ENCODE assay signal across 8 mouse cellular contexts in the genomic region with DNA sequence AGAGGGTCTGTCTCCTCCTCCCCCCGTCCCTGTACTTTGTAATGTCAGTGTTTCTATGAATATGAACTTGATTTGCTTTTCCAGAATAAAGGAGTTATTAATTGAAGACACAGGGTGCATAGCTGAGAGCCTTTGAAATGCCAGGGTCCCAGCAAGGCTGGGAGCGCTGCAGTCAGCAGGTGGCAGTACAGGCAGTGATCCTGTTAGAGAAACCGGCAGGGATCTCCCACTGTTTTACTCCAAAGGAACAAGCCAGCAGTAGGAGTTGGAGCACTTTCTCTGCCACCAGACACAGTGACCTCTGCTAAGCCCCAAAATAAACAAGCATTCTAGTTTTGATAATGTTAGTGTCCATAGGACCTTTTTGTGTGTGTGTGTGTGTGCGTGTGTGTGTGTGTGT. TPM values are rescaled to one million over a fixed set of nuclear protein-coding genes. Genes with fewer than 3 reads are reported as not detected.
A peak's percentile ranks its signal among the peaks of the same experiment; 100 is the strongest.
DNase-seq lines count a peak whose midpoint lies in the region; ATAC-seq and TF ChIP-seq lines count a peak whose summit lies in the region.

No protein-coding gene starts in this region.

- CTCF ChIA-PET in Patski (lab: Charles Lee), result interaction anchor here (1.2 kb wide), 1 partner anchor 14 kb away, joined by 6 read pairs; no protein-coding TSS in a partner anchor

- H3K9ac ChIP-seq in liver, postnatal 0 days (replicated peaks), result no peak overlapping the region
- no peak overlapping the region for H3K9ac ChIP-seq in liver, embryonic 11.5 days (ENCODE audit: low read depth, low read length)

- no peak overlapping the region for H3K4me2 ChIP-seq in liver, postnatal 0 days (ENCODE audit: low read depth, low read length)
- H3K4me2 ChIP-seq in liver, embryonic 11.5 days, result no peak overlapping the region

- TF ChIP-seq CTCF in liver, postnatal 0 days (IDR thresholded peaks at IDR 0.05; ENCODE audit: low read depth), result peak; percentile 59
- TF ChIP-seq CTCF in Patski (IDR thresholded peaks at IDR 0.05), result peak; percentile 64

- H3K27me3 ChIP-seq in liver, postnatal 0 days (ENCODE audit: insufficient read depth, low read length), result no peaks in the 10 kb centered on the region
- H3K27me3 ChIP-seq in liver, embryonic 11.5 days (replicated peaks; ENCODE audit: control insufficient read depth, insufficient read depth, low read length), result no peaks in the 10 kb centered on the region
- H3K27me3 ChIP-seq in Patski, result no peaks in the 10 kb centered on the region

- WGBS in liver, postnatal 0 days (ENCODE audit: insufficient replicate concordance), result 59% methylated on average over 4 of the region's 4 CpGs
- 69% methylated on average over 4 of the region's 4 CpGs for WGBS in liver, embryonic 11.5 days

- peak; percentile 54 for DNase-seq in gastrocnemius, postnatal 14 days
- no peak for DNase-seq in gastrocnemius, postnatal 25 days
- no peak for DNase-seq in liver, postnatal 0 days
- DNase-seq in liver, embryonic 11.5 days (ENCODE audit: low spot score), result no peak
- DNase-seq in Patski (ENCODE audit: low read depth, low spot score), result no peak
- DNase-seq in kidney, postnatal 4 days, result peak; percentile 80 to 81

- H3K4me1 ChIP-seq in liver, postnatal 0 days (ENCODE audit: insufficient read depth), result no peaks in the 10 kb centered on the region
- H3K4me1 ChIP-seq in liver, embryonic 11.5 days (replicated peaks; ENCODE audit: control insufficient read depth, insufficient read depth, low read length), result no peaks in the 10 kb centered on the region

- POLR2A ChIA-PET in Patski (lab: Charles Lee), result no interaction called here

- intact Hi-C loops in gastrocnemius, postnatal 14 days (cut with DNase I; ENCODE audit: low total_unique reads), result loop anchor here (5.0 to 10.0 kb wide), 3 partner anchors 54 to 222 kb away; partner anchors contain the start of gene Sesn2

- no peak for TF ChIP-seq EP300 in liver, postnatal 0 days (IDR thresholded peaks at IDR 0.05; ENCODE audit: low read depth)

- ATAC-seq in liver, postnatal 0 days, result no peak
- ATAC-seq in liver, embryonic 11.5 days (replicated peaks; ENCODE audit: low FRiP score), result no peak
- no peak for ATAC-seq in Patski
- no peak for ATAC-seq in inflammation-experienced regulatory T-cells, adult 6 months
- ATAC-seq in megakaryocyte, adult 5-6 weeks (ENCODE audit: poor library complexity, severe bottlenecking), result no peak

- in situ Hi-C loops in Patski (cut with MboI; ENCODE audit: low pct_unique_long_range_greater_than_20kb), result loop anchor here (10.0 kb wide), 1 partner anchor 222 kb away; the partner anchor contains the start of gene Sesn2

- H3K27ac ChIP-seq in liver, postnatal 0 days (ENCODE audit: low read depth), result no peak overlapping the region
- no peak overlapping the region for H3K27ac ChIP-seq in liver, embryonic 11.5 days (ENCODE audit: low read depth, low read length)

- peaks cover 4% of the 10 kb centered on the region; the same call in 1 of the 2 replicates for H3K9me3 ChIP-seq in liver, postnatal 0 days (ENCODE audit: low read length)
- H3K9me3 ChIP-seq in liver, embryonic 11.5 days (ENCODE audit: control insufficient read depth, low read length), result no peaks in the 10 kb centered on the region

- peaks cover 22% of the 10 kb centered on the region for H3K36me3 ChIP-seq in liver, postnatal 0 days (replicated peaks; ENCODE audit: insufficient read depth, low read length)
- peaks cover 19% of the 10 kb centered on the region for H3K36me3 ChIP-seq in liver, embryonic 11.5 days (ENCODE audit: control insufficient read depth, insufficient read depth, low read length)

- no peak overlapping the region for H3K4me3 ChIP-seq in liver, postnatal 0 days (ENCODE audit: low read depth, low read length)
- no peak overlapping the region for H3K4me3 ChIP-seq in liver, embryonic 11.5 days (ENCODE audit: low read depth, low read length)

RNA-seq across cellular contexts. Expression of gene Rab42, which starts 10.2 kb away (rescaled TPM):
- total RNA-seq in gastrocnemius, postnatal 14 days (2021), result under 1 TPM in 1 of 2 experiments, not detected in 1; 0.94 TPM
- total RNA-seq in gastrocnemius, postnatal 25 days (2021), result under 1 TPM in 1 of 2 experiments, not detected in 1; 0.48 TPM
- polyA plus RNA-seq in liver, postnatal 0 days (2015; fragmentation: Nextera tagmentation; extraction: Ambion mirVana), result 0.30 and 0.73 TPM in 2 replicates
- 0.75 and 1.5 TPM in 2 replicates for polyA plus RNA-seq in liver, embryonic 11.5 days (2014; fragmentation: Nextera tagmentation; extraction: Ambion mirVana)
- polyA plus RNA-seq in Patski (2021), result not detected
- polyA plus RNA-seq in inflammation-experienced regulatory T-cells, adult 6 months (2017; shearing (Covaris generic)), result under 1 TPM in 1 of 3 experiments, not detected in 2; 0.46 TPM
- total RNA-seq in megakaryocyte, adult 5-6 weeks (2015), result not detected in 2 replicates
- total RNA-seq in megakaryocyte, adult 5-6 weeks (2017), result not detected in 2 replicates

RNA-seq across cellular contexts. Expression of gene Taf12, which starts 18.8 kb away (rescaled TPM):
- total RNA-seq in gastrocnemius, postnatal 14 days (2021), result 10 to 100 TPM; 22.8 to 26.9 TPM
- total RNA-seq in gastrocnemius, postnatal 25 days (2021), result 10 to 100 TPM; 31.6 to 32.1 TPM
- 27.8 and 28.2 TPM in 2 replicates for polyA plus RNA-seq in liver, postnatal 0 days (2015; fragmentation: Nextera tagmentation; extraction: Ambion mirVana)
- polyA plus RNA-seq in liver, embryonic 11.5 days (2014; fragmentation: Nextera tagmentation; extraction: Ambion mirVana), result 80.2 and 83.8 TPM in 2 replicates
- polyA plus RNA-seq in Patski (2021), result 19.1 TPM
- polyA plus RNA-seq in inflammation-experienced regulatory T-cells, adult 6 months (2017; shearing (Covaris generic)), result 100 to 1,000 TPM in 1 of 3 experiments, 10 to 100 TPM in 2; 78.9 to 105 (median 84.2) TPM
- 40.8 and 41.2 TPM in 2 replicates for total RNA-seq in megakaryocyte, adult 5-6 weeks (2015)
- 49.0 and 74.5 TPM in 2 replicates for total RNA-seq in megakaryocyte, adult 5-6 weeks (2017)

RNA-seq across cellular contexts. Expression of gene Gmeb1, which starts 31.6 kb away (rescaled TPM):
- total RNA-seq in gastrocnemius, postnatal 14 days (2021), result 1 to 10 TPM; 9.4 to 9.9 TPM
- 1 to 10 TPM; 7.4 to 8.0 TPM for total RNA-seq in gastrocnemius, postnatal 25 days (2021)
- polyA plus RNA-seq in liver, postnatal 0 days (2015; fragmentation: Nextera tagmentation; extraction: Ambion mirVana), result 6.9 and 8.9 TPM in 2 replicates
- 25.4 and 26.8 TPM in 2 replicates for polyA plus RNA-seq in liver, embryonic 11.5 days (2014; fragmentation: Nextera tagmentation; extraction: Ambion mirVana)
- 14.0 TPM for polyA plus RNA-seq in Patski (2021)
- polyA plus RNA-seq in inflammation-experienced regulatory T-cells, adult 6 months (2017; shearing (Covaris generic)), result 10 to 100 TPM; 13.0 to 17.0 (median 13.1) TPM
- 17.9 and 21.6 TPM in 2 replicates for total RNA-seq in megakaryocyte, adult 5-6 weeks (2015)
- 29.0 and 29.5 TPM in 2 replicates for total RNA-seq in megakaryocyte, adult 5-6 weeks (2017)

RNA-seq across cellular contexts. Expression of gene Trnau1ap, which starts 36.4 kb away (rescaled TPM):
- total RNA-seq in gastrocnemius, postnatal 14 days (2021), result 10 to 100 TPM; 12.9 to 13.9 TPM
- 10 to 100 TPM in 1 of 2 experiments, 1 to 10 TPM in 1; 9.9 to 10.4 TPM for total RNA-seq in gastrocnemius, postnatal 25 days (2021)
- 30.4 and 33.8 TPM in 2 replicates for polyA plus RNA-seq in liver, postnatal 0 days (2015; fragmentation: Nextera tagmentation; extraction: Ambion mirVana)
- 80.1 and 89.3 TPM in 2 replicates for polyA plus RNA-seq in liver, embryonic 11.5 days (2014; fragmentation: Nextera tagmentation; extraction: Ambion mirVana)
- polyA plus RNA-seq in Patski (2021), result 28.9 TPM
- polyA plus RNA-seq in inflammation-experienced regulatory T-cells, adult 6 months (2017; shearing (Covaris generic)), result 10 to 100 TPM; 37.5 to 45.9 (median 37.7) TPM
- total RNA-seq in megakaryocyte, adult 5-6 weeks (2015), result 25.3 and 32.6 TPM in 2 replicates
- total RNA-seq in megakaryocyte, adult 5-6 weeks (2017), result 22.6 and 25.7 TPM in 2 replicates

Comparison
In these comparisons a context has a peak if more than half of its experiments do, and no peak if none do; other contexts are left out.
1. DNase-seq: peak in gastrocnemius, postnatal 14 days (single experiment) and kidney, postnatal 4 days (2 of 2); none in gastrocnemius, postnatal 25 days (single experiment), liver, postnatal 0 days (single experiment), liver, embryonic 11.5 days (single experiment) and Patski (single experiment).